Mouse (Mus musculus) liver, embryonic 11.5 days (tissue): ENCODE results near the gene Bckdk. TPM values are rescaled to one million over a fixed set of nuclear protein-coding genes. Genes with fewer than 3 reads are reported as not detected.
"Not testable (repeated sequence)": the region's sequence is repeated elsewhere in the genome, so short reads cannot be mapped to it uniquely, and the experiment has no call there.

Experiments
- ATAC-seq: fragments of 200-750 bp; cut with Nextera tagmentation; replicated peaks from 2 replicates; pipeline ENCODE4 v1.8.0; 2017; ENCODE audit warnings: moderate number of reproducible peaks, mild to moderate bottlenecking, moderate TSS enrichment, moderate library complexity; ENCODE audit not compliant: low FRiP score
- DNase-seq: peaks from one replicate; pipeline ENCODE4 v3.0.0-alpha.2; 2017; ENCODE audit warnings: low spot score
- H3K27ac ChIP-seq: fragments of 300-500 bp; sonication (generic); 2 replicates; pipeline ENCODE4 v1.5.1; 2014; ENCODE audit warnings: mild to moderate bottlenecking, low read depth, low read length, control low read depth
- H3K27me3 ChIP-seq: fragments of 300-500 bp; sonication (generic); replicated peaks from 2 replicates; pipeline ENCODE4 v1.6.1; 2014; ENCODE audit warnings: low read length, mixed read lengths; ENCODE audit not compliant: control insufficient read depth, insufficient read depth
- H3K36me3 ChIP-seq: fragments of 300-500 bp; sonication (generic); 2 replicates; pipeline ENCODE4 v1.6.1; 2014; ENCODE audit warnings: mild to moderate bottlenecking, low read length, moderate library complexity, mixed read lengths; ENCODE audit not compliant: control insufficient read depth, insufficient read depth
- H3K4me1 ChIP-seq: fragments of 300-500 bp; sonication (generic); replicated peaks from 2 replicates; pipeline ENCODE4 v1.6.1; 2014; ENCODE audit warnings: low read length, mixed read lengths; ENCODE audit not compliant: control insufficient read depth, insufficient read depth
- H3K4me2 ChIP-seq: fragments of 300-500 bp; sonication (generic); 2 replicates; pipeline ENCODE4 v1.6.1; 2014; ENCODE audit warnings: mild to moderate bottlenecking, control low read depth, moderate library complexity
- H3K4me3 ChIP-seq: fragments of 300-500 bp; sonication (generic); 2 replicates; pipeline ENCODE4 v1.5.1; 2014; ENCODE audit warnings: low read depth, low read length, control low read depth
- H3K9ac ChIP-seq: fragments of 300-500 bp; sonication (generic); 2 replicates; pipeline ENCODE4 v1.6.1; 2014; ENCODE audit warnings: low read depth, low read length, control low read depth
- H3K9me3 ChIP-seq: fragments of 300-500 bp; sonication (generic); 2 replicates; pipeline ENCODE4 v1.6.1; 2016; ENCODE audit warnings: low read length, inconsistent platforms, mixed read lengths; ENCODE audit not compliant: control insufficient read depth
- WGBS: fragments of 180-500 bp; shearing (Covaris S2); extraction: QIAGEN DNeasy Blood & Tissue Kit; methylation state at CpG from one replicate; pipeline ENCODE4 v1.1.7; 2014; 5-methylcytosine and 5-hydroxymethylcytosine counted together
- polyA plus RNA-seq: library from polyadenylated mRNA; unstranded; fragments of >200 nt; fragmentation: Nextera tagmentation; extraction: Ambion mirVana; gene quantifications from 2 replicates; pipeline ENCODE4 v1.2.1, GENCODE M21; 2014

Bckdk gene
- polyA plus RNA-seq, 1 experiment from 2014 or later, result 126 TPM

DNA sequence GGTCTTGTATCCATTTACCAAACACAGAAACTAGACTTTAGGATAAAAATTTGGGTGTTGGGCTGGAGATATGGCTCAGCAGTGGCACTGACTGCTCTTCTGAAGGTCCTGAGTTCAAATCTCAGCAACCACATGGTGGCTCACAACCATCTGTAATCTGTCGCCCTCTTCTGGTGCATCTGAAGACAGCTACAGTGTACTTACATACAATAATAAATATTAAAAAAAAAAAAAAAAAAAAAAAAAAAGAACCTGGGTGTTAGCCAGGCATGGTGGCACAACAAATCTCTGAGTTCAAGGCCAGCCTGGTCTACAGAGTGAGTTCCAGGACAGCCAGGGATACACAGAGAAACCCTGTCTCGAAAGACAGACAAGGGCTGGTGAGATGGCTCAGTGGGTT, 38.2 kb downstream of the Bckdk start:
- not testable (repeated sequence) for H3K9ac ChIP-seq, H3K36me3 ChIP-seq, H3K9me3 ChIP-seq, H3K27ac ChIP-seq, H3K4me1 ChIP-seq, H3K4me3 ChIP-seq, DNase-seq, H3K4me2 ChIP-seq, ATAC-seq
- WGBS, result 48% methylated on average over 2 of the region's 2 CpGs
- H3K27me3 ChIP-seq, result peaks cover 36% of the 10 kb centered on the region

GRCm38 (mm10) chr7:127944614-127945013, 40.7 kb downstream of the Bckdk start:
- DNase-seq, result no peak
- H3K9me3 ChIP-seq, result no peaks in the 10 kb centered on the region
- peaks cover 36% of the 10 kb centered on the region for H3K27me3 ChIP-seq
- peak overlapping the region; percentile 3 for H3K4me2 ChIP-seq
- no peaks in the 10 kb centered on the region; the same call in 1 of the 2 replicates for H3K4me1 ChIP-seq
- H3K36me3 ChIP-seq, result no peaks in the 10 kb centered on the region
- H3K4me3 ChIP-seq, result no peak overlapping the region
- no peak overlapping the region for H3K27ac ChIP-seq
- H3K9ac ChIP-seq, result no peak overlapping the region
- peak; percentile 36; the same call in 1 of the 2 replicates for ATAC-seq
- 8% methylated on average over 23 of the region's 23 CpGs for WGBS

DNA sequence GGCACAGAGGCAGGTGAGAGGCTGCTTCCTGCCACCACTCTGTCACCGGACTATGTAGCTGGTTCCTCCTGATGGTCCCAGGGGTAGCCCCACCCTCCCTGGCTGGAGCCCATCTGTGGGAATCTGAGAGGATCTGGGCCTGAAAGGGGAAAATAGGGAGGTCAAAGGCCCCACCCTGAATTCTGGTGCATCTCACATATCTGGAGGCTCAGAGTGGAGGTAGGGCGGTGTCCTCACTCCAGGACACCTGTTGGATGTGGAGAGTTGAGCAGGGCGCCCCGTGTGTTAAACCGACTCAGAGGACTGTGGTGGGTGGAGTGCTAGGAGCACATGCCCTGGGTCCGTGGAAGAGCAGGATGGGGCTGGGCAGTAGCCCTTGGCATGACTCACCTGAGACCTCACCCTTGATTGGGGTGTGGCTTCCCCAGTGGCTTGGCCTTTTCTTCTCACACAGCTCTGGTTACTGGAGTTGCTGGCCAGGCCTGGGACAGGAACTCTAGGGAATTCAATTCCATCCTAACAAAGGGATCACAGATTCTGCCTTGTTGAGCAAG, 42.7 kb downstream of the Bckdk start, which contains the start of gene Prss36:
Gene Prss36, minus strand, starts transcription at position 256 of the 554 bp plus-strand sequence.
- DNase-seq, result no peak
- Histone ChIP-seq H3K9me3 (no peaks in the 10 kb centered on the region), H3K4me3 (no peak within 1 kb of the TSS), H3K4me2 (no peak within 1 kb of the TSS), H3K27me3 (peaks cover 36% of the 10 kb centered on the region), H3K9ac (no peak within 1 kb of the TSS), H3K36me3 (no peaks in the 10 kb centered on the region), H3K4me1 (no peaks in the 10 kb centered on the region; the same call in 1 of the 2 replicates), H3K27ac (no peak within 1 kb of the TSS)
- no peak for ATAC-seq
- 73% methylated on average over 6 of the region's 6 CpGs for WGBS

- Histone ChIP-seq H3K27me3 (no peaks in the 10 kb centered on the region), H3K9me3 (no peaks in the 10 kb centered on the region), H3K4me3 (no peak overlapping the region), H3K4me2 (no peak overlapping the region), H3K27ac (no peak overlapping the region), H3K9ac (no peak overlapping the region), H3K4me1 (no peaks in the 10 kb centered on the region), H3K36me3 (no peaks in the 10 kb centered on the region)
- 26% methylated on average over 13 of the region's 13 CpGs for WGBS
- ATAC-seq (no peak), DNase-seq (peak; percentile 30)
Observed at GRCm38 (mm10) chr7:127952864-127953581, 49.1 kb downstream of the Bckdk start.

GRCm38 (mm10) chr7:127959364-127959763, 55.5 kb downstream of the Bckdk start:
- no peak overlapping the region for H3K4me2 ChIP-seq
- ATAC-seq, result no peak
- no peaks in the 10 kb centered on the region for H3K27me3 ChIP-seq
- no peaks in the 10 kb centered on the region for H3K9me3 ChIP-seq
- no peak overlapping the region for H3K4me3 ChIP-seq
- no peaks in the 10 kb centered on the region for H3K4me1 ChIP-seq
- H3K36me3 ChIP-seq, result no peaks in the 10 kb centered on the region
- no peak for DNase-seq
- H3K27ac ChIP-seq, result no peak overlapping the region
- WGBS, result 67% methylated on average over 5 of the region's 5 CpGs
- no peak overlapping the region for H3K9ac ChIP-seq

Other genes with a start within 250 kb of the Bckdk start
- 46.8 and 50.7 TPM in 2 replicates for gene Bcl7c, start 195.1 kb upstream of the Bckdk start, polyA plus RNA-seq
- gene Ctf1, start 191.3 kb upstream of the Bckdk start, polyA plus RNA-seq, result 5.5 and 5.8 TPM in 2 replicates
- gene Ctf2, start 171.9 kb upstream of the Bckdk start, polyA plus RNA-seq, result 0.25 and 0.40 TPM in 2 replicates
- 3.1 and 3.7 TPM in 2 replicates for gene Fbxl19, start 159.5 kb upstream of the Bckdk start, polyA plus RNA-seq
- 22.0 and 23.7 TPM in 2 replicates for gene Orai3, start 134.3 kb upstream of the Bckdk start, polyA plus RNA-seq
- 24.2 and 26.0 TPM in 2 replicates for gene Setd1a, start 127.4 kb upstream of the Bckdk start, polyA plus RNA-seq
- gene Gm49388, start 118.5 kb upstream of the Bckdk start, polyA plus RNA-seq, result not detected in 2 replicates
- 31.4 and 32.4 TPM in 2 replicates for gene Hsd3b7, start 103.5 kb upstream of the Bckdk start, polyA plus RNA-seq
- gene Stx4a, start 79.8 kb upstream of the Bckdk start, polyA plus RNA-seq, result 16.1 and 19.4 TPM in 2 replicates
- gene Stx1b, start 79.5 kb upstream of the Bckdk start, polyA plus RNA-seq, result 1.5 and 1.9 TPM in 2 replicates
- gene Zfp646, start 27.9 kb upstream of the Bckdk start, polyA plus RNA-seq, result 15.1 and 15.8 TPM in 2 replicates
- 15.2 and 15.9 TPM in 2 replicates for gene Zfp668, start 27.3 kb upstream of the Bckdk start, polyA plus RNA-seq
- gene Prss53, start 13.1 kb upstream of the Bckdk start, polyA plus RNA-seq, result 0.40 and 0.48 TPM in 2 replicates
- 0.08 TPM in 1 of 2 replicates, not detected in the other for gene Gm21974, start 8.6 kb upstream of the Bckdk start, polyA plus RNA-seq
- 108 and 110 TPM in 2 replicates for gene Vkorc1, start 8.5 kb upstream of the Bckdk start, polyA plus RNA-seq
- 44.2 and 47.0 TPM in 2 replicates for gene Kat8, start 8.4 kb downstream of the Bckdk start, polyA plus RNA-seq
- gene Prss8, start 26.0 kb downstream of the Bckdk start, polyA plus RNA-seq, result 3.4 and 6.3 TPM in 2 replicates
- gene Prss36, start 42.6 kb downstream of the Bckdk start, polyA plus RNA-seq, result 7.9 and 9.4 TPM in 2 replicates
- gene Fus, start 63.4 kb downstream of the Bckdk start, polyA plus RNA-seq, result 28.1 and 34.4 TPM in 2 replicates
- 46.3 and 51.1 TPM in 2 replicates for gene Pycard, start 89.8 kb downstream of the Bckdk start, polyA plus RNA-seq
- gene Trim72, start 99.9 kb downstream of the Bckdk start, polyA plus RNA-seq, result not detected in 2 replicates
- gene Itgam, start 158.6 kb downstream of the Bckdk start, polyA plus RNA-seq, result 1.8 and 1.9 TPM in 2 replicates
- gene Gm49368, start 158.6 kb downstream of the Bckdk start, polyA plus RNA-seq, result not detected in 2 replicates
- gene Itgax, start 225.5 kb downstream of the Bckdk start, polyA plus RNA-seq, result 0.12 and 0.18 TPM in 2 replicates